Mouse (Mus musculus) cerebral cortex, adult 2 months (tissue): ENCODE measurements around the gene Trmt1.

ENCODE experiments used
- WGBS: fragments of 180-500 bp; shearing (Covaris S2); methylation state at CpG from one replicate; pipeline ENCODE4 v1.1.7; 2018; 5-methylcytosine and 5-hydroxymethylcytosine counted together

Gene Trmt1

DNA sequence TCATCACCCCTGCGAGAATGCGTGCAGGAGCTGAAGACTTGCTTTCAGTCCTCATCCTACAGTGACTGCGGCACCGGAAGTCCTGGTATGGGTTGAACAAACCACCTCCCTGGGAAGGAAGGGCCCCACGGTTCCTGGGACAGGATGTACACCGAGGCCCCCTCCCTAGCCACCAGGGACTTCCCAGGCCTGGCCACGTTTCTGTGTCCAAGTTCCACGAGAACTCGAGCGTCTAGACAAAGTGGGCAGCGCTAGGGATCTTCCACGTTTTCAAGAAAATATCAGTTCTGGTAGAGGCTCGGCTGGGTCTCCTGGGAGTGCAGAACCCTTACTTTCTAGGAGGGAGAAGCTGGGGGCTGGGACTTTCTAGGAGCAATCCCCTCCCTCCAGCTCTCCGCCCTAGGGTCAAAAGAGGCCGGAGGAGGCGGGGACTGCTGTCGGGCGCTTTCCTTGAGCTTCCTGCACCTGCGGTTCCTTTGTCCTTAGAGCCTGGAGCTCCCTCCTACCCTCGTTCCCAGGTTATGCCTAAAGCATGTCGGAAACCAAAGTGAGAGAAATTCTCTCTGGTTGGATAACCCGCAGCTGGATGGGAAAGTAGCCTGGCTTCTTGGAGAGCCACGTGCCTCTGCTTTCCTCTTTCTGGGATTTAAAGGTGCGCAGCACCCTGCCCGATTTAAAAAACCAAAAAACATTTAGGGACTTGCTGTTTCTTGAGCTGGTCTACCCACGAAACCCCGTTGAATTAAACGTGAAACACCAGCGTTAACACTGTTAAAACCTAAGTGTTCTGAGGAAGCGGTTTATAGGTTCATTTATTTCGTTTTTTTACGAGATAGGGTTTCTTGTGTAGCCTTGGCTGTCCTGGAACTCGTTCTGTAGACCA lies 25.9 kb upstream of the Trmt1 start:
- WGBS: 32% methylated on average over 33 of the region's 33 CpGs

DNA sequence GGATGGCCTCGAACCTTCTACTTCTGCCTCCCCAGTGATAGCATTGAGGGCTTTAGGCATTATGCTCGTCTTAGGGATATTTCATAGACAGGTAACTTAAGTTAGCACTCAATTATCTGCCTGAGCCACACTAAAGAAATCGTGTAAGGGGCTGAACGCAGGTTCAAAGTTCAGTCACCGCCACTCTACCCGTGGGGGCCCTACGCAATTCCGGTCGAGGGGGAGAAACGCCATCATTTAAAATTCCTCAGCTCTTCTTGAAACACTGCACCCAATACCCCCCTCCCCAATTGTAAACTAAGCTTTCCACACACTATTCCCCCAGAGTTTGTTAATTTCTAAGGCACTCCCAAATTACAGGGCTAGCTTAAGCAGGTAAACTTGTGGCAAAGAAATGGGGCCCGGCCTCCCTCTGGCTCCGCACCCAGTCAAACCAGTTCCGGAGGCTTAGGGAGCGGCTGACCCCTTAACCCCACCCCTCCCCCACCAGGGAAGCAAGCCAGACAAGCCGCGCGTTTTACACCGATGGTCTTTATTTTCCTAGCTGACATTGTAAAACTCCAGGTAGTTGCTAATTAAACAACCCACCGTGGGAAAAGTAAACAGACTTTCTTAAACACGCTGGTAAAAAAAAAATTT lies 25.2 kb upstream of the Trmt1 start:
- 15% methylated on average over 20 of the region's 20 CpGs for WGBS

DNA sequence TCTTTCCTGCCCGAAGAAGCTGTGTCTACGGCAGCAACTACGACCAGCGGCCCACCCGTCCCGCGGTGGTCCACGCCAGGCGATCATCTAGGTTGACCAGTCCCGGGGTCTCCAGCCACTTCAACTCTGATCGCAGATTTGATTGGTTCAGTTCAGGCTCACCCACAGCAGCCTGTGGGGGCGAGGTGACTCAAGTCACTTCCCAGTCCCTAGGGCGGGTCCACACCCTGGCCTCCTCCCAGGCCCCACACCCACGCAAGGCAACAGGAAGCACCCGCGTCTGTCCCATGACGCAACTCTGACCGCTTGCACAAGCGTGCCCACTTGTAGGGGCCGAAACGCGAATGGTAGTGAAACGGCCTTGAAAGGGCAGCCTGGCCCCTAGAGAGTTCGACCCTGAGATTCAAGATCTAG lies 24.6 kb upstream of the Trmt1 start:
- 4% methylated on average over 24 of the region's 24 CpGs for WGBS

DNA sequence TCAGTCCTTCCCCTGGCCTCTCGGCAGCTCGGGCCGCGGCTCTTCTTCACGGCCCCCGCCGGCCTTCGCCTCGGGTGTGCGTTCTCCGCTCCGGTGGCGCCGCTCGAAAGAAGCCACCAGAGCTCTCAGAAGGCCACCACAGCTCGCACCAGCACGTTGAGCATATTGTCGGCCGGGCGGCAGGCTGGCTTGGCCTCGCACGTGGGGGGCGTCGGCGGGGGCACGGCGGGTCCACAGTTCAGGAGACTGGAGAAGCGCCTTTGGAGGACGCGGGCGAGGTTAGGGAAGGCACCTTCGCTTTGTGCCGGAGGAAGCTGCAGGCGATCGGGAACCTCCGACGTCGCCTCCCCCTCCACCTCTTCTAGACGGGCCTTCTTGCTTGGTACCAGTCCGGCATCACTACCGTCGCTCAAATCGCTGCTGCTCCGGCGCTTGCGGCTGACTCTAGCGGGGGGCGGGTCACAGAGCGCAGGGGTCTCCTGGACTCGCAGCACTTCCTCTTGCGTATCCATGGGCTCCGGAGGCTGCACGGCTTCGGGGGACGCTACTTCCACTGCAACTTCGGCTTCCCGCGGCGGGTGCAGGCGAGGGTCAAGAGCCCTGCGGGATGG lies 24.0 kb upstream of the Trmt1 start:
- 1% methylated on average over 61 of the region's 61 CpGs for WGBS

DNA sequence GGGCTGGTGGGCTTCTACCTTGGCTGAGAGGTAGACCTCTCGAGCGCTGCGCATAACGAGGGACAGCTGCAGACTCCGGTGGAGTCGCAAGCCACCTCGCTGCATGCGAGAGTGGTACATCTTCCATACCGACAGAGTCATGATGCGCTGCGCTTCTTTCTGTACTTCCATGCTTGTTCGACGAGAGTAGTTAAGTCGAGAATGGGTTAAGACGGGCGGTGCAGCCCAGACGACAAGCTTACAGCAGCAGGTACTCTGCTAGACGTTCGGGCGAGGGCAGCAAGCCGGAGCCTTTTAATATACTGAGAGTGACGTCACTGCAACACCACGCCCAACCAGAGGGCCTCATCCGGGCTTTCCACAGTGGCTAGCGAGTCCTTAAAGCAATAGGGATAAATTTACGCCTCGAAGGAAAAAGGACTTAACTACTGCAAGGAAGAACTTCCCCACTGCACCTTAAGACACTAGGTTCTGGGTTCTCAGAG lies 23.5 kb upstream of the Trmt1 start, which contains the start of gene Ier2:
Ier2 (minus strand) TSS at position 272 of the 485 bp plus-strand sequence.
- under 1% methylated on average over 27 of the region's 27 CpGs for WGBS

DNA sequence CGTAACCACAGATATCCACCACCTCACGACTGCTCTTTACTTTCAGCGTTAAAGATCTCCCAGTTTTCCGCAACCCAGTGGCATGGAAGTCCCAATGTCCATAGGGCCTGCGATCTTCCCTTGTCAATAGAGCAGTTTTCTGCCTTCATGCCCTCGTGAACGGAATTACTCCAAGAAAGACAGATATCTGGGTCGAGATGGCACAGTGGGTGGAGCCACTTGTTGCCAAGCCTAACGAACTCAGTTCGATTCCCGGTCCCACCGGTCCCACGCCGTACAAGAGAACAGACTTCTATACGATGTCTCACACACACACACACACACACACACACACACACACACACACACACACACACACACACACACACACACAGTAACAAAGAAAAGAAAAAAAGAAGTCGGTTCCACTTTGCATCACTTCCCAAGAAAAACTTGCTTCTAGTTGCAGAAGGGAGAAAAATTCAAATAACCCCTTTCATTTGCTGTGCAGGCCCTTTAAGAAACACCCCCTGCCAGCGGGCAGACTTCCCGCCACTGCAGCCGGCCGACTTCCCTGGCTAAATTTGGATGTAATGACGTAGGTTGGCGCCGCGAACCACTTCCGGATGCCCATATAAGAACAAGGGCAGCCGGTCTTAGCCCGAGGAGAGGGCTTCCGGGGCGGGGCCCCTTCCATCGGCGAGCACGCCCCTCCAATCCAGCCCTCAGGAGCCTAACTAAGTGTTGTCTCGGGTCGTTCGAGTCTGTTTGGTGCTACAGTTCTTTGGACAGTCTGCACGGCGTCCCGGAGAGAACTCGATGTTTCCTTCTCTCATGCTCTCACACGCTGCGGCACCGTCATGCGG lies 22.4 kb upstream of the Trmt1 start:
- WGBS: 3% methylated on average over 43 of the region's 43 CpGs

DNA sequence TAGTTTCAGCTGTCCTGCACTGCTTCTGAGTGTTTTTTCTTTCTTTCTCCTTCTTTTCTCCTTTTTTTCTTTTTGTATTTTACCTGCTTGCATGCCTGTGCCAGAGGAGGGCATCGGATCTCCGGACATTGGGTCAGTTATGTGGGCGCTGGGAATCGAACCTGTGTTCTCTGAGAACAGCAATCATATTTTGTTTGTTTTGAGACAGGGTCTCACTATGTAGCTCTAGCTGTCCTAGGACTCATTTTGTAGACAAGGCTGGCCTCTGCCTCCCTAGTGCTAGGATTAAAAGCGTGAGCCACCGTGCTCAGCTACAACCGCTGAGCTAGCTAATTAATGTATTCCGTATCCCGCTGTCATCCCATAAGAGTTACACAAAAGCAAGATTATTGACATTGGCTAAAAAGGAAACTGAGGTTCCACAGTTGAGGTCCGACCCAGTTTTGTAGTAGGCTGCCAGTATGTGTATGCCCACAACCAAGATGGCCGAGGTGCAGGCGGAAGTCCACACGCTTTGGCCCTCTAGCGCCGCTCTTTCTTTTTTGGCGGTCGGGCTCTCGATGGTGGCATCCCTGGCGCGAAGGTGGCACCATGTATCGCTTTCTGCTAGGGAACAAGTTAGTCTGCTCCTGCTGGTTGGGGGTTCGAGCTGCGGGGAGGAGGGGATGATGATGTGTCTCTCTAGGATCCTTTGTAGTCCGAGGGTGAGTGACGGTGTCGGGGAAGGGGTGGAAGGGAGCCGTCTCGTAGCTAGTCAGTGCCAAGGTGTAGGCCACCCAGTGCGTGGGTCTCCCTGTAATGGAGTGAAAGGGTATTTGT lies 21.3 kb upstream of the Trmt1 start:
- under 1% methylated on average over 29 of the region's 29 CpGs for WGBS

DNA sequence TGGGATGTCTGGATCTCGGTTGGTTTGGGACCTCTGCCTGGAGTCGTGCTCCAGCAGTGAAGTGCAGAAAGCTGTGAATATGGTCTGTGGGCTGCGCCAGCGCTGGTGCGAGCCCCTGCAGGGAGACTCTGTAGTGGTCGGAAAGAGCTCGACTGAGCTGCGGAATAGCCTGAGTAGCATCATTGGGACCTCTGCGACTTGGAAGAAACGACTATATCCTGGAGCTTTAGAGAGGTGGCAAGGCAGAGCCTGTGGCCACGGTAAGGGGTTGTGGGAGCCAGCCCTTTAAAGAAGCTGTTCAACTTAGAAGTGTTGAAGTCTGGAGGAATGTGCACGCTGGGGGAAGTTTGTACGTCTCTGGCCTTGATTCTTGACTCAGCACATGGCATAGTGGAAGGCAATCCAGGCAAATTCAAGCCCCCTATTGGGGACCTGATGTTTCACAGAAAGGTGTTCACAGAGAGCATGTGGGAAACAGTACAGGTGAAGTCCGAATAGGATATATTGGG lies 20.7 kb upstream of the Trmt1 start:
- 3% methylated on average over 14 of the region's 14 CpGs for WGBS

DNA sequence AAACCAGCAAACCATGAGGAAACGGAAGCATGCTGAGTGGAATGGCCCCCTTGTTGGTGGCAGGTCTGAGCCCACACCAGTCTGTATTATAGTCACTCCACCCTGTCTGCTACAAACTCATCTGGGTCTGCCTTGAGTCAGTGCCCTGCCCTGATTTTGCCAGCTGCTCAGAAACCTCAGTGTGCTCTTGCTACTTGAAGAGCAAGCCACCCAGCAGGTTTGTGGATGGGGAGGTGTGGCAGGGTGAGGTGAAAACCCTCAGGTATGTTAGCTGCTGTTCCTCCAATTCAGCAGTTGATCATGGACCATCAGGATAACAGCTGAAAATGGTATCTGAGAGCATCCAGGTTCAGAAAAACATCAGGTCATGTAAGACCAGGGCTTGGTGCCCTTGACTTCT lies 18.0 kb upstream of the Trmt1 start:
- WGBS: 43% methylated on average over 1 of the region's 1 CpGs

DNA sequence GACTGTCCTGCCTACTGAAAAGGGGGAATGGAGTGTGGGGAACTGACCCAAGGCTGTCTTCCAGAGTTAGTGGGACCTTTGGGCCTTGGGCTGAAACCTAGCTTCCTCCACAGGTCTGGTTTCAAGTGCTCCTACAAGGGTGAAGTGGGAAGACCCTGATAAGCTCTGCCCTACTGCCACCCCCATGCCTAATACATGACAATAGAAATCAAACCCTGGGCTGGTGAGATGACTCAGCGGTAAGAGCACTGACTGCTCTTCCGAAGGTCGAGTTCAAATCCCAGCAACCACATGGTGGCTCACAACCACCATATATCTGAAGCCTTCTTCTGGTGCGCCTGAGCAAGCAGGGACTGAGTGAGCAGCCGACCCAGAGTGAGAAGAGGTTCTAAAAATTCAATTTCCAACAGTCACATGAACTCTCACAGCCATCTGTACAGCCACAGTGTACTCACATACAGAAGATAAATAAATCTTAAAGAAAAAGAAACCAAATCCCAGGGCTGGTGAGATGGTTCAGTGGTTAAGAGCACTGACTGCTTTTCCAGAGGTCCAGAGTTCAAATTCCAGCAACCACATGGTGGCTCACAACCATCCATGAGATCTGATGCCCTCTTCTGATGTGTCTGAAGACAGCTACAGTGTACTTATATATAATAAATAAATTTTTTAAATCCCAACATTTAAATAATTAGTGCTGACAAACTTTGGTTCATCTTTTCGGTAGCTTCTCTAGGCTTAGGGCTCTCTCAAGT lies 17.2 kb upstream of the Trmt1 start:
- WGBS: 70% methylated on average over 6 of the region's 6 CpGs

DNA sequence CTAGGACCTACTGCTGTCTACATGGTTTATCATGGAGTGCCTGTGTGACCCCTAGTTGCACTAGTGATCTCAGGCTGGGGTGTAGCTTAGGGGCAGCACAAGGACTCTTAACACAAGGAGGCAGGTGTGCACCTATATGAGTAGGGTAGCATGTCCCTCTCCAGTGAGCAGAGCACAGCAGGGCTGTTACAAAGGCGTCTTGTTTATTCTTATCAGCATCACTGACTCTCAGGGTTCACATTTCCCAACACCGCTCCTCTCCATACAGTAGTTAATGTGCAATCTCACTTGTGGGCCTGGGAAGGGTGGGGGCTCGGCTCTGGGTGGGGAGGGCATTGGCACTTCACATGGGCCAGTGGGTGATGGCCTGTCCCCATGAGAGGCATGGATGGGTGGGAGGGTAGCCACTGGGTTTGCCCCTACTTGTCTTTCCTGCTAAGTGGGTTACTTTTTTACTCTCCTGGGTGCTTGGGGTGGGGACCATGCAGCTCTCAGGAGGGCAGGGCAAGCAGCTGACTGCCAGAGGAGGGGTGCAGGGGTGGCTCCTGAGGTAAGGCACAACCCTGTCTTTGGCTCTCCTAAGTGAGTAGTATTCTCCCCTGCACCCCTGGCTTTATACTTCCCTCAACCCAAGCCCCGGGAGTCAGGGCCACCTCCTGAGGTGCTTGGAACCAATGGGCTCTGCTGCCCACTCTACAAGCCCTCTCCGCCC lies 15.7 kb upstream of the Trmt1 start:
- WGBS: 89% methylated on average over 5 of the region's 5 CpGs

DNA sequence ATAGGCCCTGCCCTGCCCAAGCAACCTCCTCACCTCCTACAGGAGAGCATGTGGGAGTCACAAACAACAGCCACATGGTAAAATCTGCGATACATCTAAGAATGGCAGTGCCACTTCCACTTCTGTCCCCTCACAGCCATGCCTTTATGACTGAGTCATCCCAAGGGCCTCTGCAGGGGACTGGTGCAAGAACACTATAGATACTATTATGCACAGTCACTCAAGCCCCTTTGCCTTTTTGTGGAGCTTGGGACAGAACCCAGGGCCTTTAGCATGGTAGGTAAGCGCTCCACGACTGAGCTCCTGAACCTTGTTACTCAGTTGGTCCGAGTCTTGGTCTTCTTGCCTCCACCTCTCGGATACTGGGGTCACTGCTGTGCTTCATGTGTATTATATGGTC lies 8.8 kb upstream of the Trmt1 start:
- WGBS: 89% methylated on average over 5 of the region's 5 CpGs

DNA sequence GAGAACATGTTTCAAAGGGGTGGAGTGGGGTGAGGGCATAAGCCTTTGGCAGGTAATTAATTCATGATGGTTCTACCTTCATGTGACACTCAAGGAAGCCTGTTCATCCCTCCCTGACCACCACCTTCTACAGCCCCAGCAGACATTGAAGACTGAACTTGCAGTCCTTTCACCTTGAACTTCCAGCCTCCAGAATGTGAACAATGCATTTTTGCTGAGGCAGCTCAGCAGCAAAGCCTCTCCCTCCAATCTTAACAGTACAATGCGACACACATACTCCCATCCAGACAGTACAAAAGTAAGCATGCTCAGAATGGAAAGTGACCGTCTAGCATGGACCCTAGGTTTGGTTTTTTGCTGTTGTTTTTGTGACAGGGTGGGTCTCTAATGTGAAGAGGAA lies 4.6 kb upstream of the Trmt1 start:
- 74% methylated on average over 2 of the region's 2 CpGs for WGBS

DNA sequence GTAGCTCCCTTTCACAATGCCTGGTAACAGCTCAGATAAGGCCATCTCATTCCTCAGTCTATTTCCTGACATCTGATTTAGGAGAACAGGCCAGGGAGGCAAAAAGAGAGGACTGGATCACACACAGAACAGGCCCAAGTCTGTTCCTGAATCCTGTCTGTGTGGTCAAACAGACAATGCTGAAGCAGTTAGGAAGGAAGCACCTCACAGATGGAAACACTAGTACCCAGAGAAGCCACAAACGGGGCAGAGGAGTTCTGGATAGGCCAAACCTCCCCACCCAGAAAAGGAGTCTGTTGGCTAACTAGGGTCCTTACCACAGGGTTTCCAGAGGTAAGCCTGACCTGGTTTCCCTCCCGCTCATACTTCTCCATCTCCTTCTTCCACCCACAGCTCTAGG lies 3.9 kb upstream of the Trmt1 start:
- 54% methylated on average over 2 of the region's 2 CpGs for WGBS

DNA sequence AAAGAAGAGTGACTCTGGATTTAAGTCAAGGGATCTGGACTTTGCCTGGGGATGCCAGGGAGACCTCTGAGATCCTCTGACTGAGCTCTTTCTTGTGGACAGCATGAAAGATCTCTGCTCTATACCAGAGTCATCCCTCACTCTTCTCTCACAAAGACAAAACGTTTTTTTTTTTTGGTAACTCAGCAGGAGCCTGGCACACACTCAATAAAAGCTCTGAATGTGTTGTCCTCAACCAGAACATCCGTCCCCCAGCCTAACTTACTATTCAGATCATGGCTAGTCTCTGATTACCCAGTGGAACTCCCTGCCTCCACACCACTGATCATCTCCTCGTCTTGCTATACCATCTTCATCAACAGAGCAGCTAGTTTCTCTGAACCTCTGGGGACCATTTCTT lies 1.6 kb upstream of the Trmt1 start:
- 22% methylated on average over 3 of the region's 3 CpGs for WGBS

DNA sequence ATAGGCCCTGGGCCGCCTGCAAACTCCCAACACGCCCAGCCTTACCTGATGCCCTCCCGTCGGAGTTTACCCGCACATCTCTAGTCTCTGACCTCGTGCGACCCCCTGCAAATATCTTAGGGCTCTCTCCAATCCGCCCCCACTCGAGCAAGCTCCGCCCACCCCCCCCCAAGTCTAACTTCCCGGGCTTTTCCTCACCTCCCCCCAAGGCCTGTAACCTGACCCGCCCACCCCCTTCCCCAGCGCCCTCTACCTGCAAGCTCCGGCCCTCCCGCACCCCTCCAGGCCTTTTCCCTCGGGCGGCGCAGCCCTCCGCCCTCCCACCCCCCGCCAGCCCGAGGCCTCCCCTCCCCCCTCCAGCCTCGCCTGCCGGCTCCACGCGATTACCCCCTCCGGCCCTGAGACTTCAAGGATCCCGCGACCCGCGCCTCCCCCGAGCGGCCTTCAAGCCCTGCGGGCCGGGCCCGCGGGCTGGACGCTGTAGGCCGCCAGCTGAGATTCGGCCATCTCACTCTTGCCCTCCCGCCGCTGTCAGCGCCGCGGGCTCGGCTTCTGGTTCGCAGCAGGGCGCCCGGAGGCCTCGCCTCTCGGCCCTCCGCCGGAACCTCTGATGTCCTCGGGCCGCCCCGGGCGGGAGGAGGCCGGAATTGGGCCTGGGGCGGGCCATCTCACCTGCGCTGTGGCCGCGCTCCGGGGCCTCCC lies 1.0 kb downstream of the Trmt1 start:
- WGBS: under 1% methylated on average over 57 of the region's 62 CpGs

DNA sequence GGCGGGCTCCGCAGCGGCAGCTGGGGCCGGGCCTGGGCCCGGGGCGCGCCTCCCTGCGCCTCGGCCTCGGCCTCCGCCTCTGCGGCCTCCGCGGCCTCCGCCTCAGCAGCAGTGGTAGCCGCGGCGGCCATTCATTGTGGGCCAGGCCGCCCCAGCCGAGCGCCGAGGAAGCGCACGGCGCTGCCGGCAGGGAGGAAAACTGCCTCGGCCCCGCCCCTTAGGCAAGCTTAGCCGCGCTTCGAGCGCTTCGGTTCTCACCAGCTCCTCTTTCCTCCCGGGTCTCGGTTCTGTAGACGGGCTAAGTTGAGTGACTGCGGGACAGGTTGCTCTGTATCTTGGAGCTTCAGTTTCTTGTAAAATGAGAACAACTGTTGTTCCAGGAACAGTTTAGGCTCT lies 1.6 kb downstream of the Trmt1 start, which contains the start of gene Nacc1:
Nacc1 (minus strand) TSS at position 158 of the 396 bp plus-strand sequence.
- WGBS: under 1% methylated on average over 37 of the region's 37 CpGs
